Mouse (Mus musculus): Measurements from ENCODE around the gene Rtn2. TPM values are rescaled to one million over a fixed set of nuclear protein-coding genes. Genes with fewer than 3 reads are reported as not detected.

The Rtn2 gene
- polyA plus RNA-seq, 1 experiment from 2014 or later: 7.4 TPM

GRCm38 (mm10) chr7:19271238-19272172 lies 10.9 kb upstream of the Rtn2 start, which contains the start of gene Vasp:
Gene Vasp, minus strand, starts transcription at chr7:19271817.
- ATAC-seq (replicated peaks; ENCODE audit: low FRiP score, low read depth) (peak; percentile 55), DNase-seq (ENCODE audit: low spot score) (peak; percentile 94)
- Histone ChIP-seq H3K4me1 (replicated peaks; ENCODE audit: insufficient read depth, low read length) (peaks cover 14% of the 10 kb centered on the region), H3K36me3 (ENCODE audit: insufficient read depth, low read length) (no peaks in the 10 kb centered on the region), H3K4me3 (replicated peaks; ENCODE audit: low read depth, low read length) (peak within 1 kb of the TSS; percentile 97), H3K9ac (ENCODE audit: low read depth, low read length) (peak within 1 kb of the TSS; percentile 88), H3K4me2 (ENCODE audit: low read length) (peak within 1 kb of the TSS; percentile 98), H3K27ac (peak within 1 kb of the TSS; percentile 92), H3K27me3 (ENCODE audit: insufficient read depth, low read length) (no peaks in the 10 kb centered on the region), H3K9me3 (replicated peaks; ENCODE audit: low read length) (no peaks in the 10 kb centered on the region; the same call in 1 of the 2 replicates)
- 2% methylated on average over 53 of the region's 62 CpGs for WGBS
- peak; percentile 19; the same call in 1 of the 2 replicates for TF ChIP-seq CTCF (IDR thresholded peaks at IDR 0.05; ENCODE audit: low read depth)

- H3K9ac ChIP-seq (ENCODE audit: low read depth, low read length): peak overlapping the region; percentile 88
- peak overlapping the region; percentile 92 for H3K27ac ChIP-seq
- DNase-seq (ENCODE audit: low spot score): peak; percentile 75
- H3K27me3 ChIP-seq (ENCODE audit: insufficient read depth, low read length): no peaks in the 10 kb centered on the region
- H3K4me3 ChIP-seq (replicated peaks; ENCODE audit: low read depth, low read length): peak overlapping the region; percentile 97
- H3K36me3 ChIP-seq (ENCODE audit: insufficient read depth, low read length): no peaks in the 10 kb centered on the region
- no peak for TF ChIP-seq CTCF (IDR thresholded peaks at IDR 0.05; ENCODE audit: low read depth)
- WGBS: under 1% methylated on average over 32 of the region's 36 CpGs
- peaks cover 8% of the 10 kb centered on the region; the same call in 1 of the 2 replicates for H3K4me1 ChIP-seq (replicated peaks; ENCODE audit: insufficient read depth, low read length)
- peak; percentile 70 for ATAC-seq (replicated peaks; ENCODE audit: low FRiP score, low read depth)
- peak overlapping the region; percentile 98 for H3K4me2 ChIP-seq (ENCODE audit: low read length)
- no peaks in the 10 kb centered on the region; the same call in 1 of the 2 replicates for H3K9me3 ChIP-seq (replicated peaks; ENCODE audit: low read length)
Measured at GRCm38 (mm10) chr7:19272173-19272764, 10.2 kb upstream of the Rtn2 start.

- peak; percentile 46 for TF ChIP-seq CTCF (IDR thresholded peaks at IDR 0.05; ENCODE audit: low read depth)
- no peaks in the 10 kb centered on the region for H3K36me3 ChIP-seq (ENCODE audit: insufficient read depth, low read length)
- DNase-seq (ENCODE audit: low spot score): no peak
- H3K4me1 ChIP-seq (replicated peaks; ENCODE audit: insufficient read depth, low read length): 0 out of 2 replicates have a peak, but pooled peaks cover 2% of the 10 kb centered on the region
- WGBS: 52% methylated on average over 4 of the region's 4 CpGs
- H3K4me2 ChIP-seq (ENCODE audit: low read length): no peak overlapping the region
- ATAC-seq (replicated peaks; ENCODE audit: low FRiP score, low read depth): no peak
- no peak overlapping the region for H3K27ac ChIP-seq
- no peak overlapping the region for H3K9ac ChIP-seq (ENCODE audit: low read depth, low read length)
- H3K4me3 ChIP-seq (replicated peaks; ENCODE audit: low read depth, low read length): no peak overlapping the region
- no peaks in the 10 kb centered on the region; the same call in 1 of the 2 replicates for H3K9me3 ChIP-seq (replicated peaks; ENCODE audit: low read length)
- peaks cover 33% of the 10 kb centered on the region for H3K27me3 ChIP-seq (ENCODE audit: insufficient read depth, low read length)
Measured at GRCm38 (mm10) chr7:19276253-19276652, 6.2 kb upstream of the Rtn2 start.

GRCm38 (mm10) chr7:19279052-19279451 lies 3.4 kb upstream of the Rtn2 start:
- no peak for DNase-seq (ENCODE audit: low spot score)
- Histone ChIP-seq H3K4me2 (ENCODE audit: low read length) (peak overlapping the region; percentile 40), H3K9me3 (replicated peaks; ENCODE audit: low read length) (no peaks in the 10 kb centered on the region; the same call in 1 of the 2 replicates), H3K36me3 (ENCODE audit: insufficient read depth, low read length) (no peaks in the 10 kb centered on the region), H3K9ac (ENCODE audit: low read depth, low read length) (no peak overlapping the region), H3K27me3 (ENCODE audit: insufficient read depth, low read length) (peaks cover 35% of the 10 kb centered on the region), H3K27ac (no peak overlapping the region), H3K4me3 (replicated peaks; ENCODE audit: low read depth, low read length) (peak overlapping the region; percentile 19), H3K4me1 (replicated peaks; ENCODE audit: insufficient read depth, low read length) (0 out of 2 replicates have a peak, but pooled peaks cover 4% of the 10 kb centered on the region)
- WGBS: 4% methylated on average over 34 of the region's 34 CpGs
- no peak for ATAC-seq (replicated peaks; ENCODE audit: low FRiP score, low read depth)
- TF ChIP-seq CTCF (IDR thresholded peaks at IDR 0.05; ENCODE audit: low read depth): no peak

DNA sequence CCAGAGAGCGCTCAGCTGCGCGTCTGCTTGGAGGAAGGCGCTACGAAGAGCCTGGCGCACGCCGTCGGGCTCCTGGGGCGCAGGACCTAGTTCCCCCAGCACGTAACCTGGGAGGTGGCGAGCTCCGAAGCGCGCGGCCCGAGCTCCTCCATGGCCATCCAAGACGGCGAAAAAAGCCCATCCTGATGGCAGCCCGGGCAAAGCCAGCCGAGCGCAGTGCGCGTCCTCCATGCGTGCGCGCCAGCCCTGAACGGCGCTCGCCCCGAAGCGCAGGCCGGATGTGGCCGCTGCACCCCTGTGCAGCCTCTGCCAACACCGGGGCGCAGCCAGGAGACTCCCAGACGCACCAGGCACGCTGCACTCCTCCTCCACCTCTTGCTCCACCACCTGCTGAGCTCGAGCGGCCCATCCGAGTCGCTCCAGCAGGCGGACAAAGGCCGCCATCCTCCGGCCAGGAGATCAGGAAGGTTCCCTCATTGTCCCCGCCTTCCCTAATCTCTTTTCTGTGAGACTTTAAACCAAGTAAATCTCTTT lies 2.8 kb upstream of the Rtn2 start, which contains the start of gene Ppm1n:
Gene Ppm1n, minus strand, starts transcription at position 484 of the 534 bp plus-strand sequence.
- Histone ChIP-seq H3K36me3 (ENCODE audit: insufficient read depth, low read length) (no peaks in the 10 kb centered on the region), H3K9me3 (replicated peaks; ENCODE audit: low read length) (no peaks in the 10 kb centered on the region; the same call in 1 of the 2 replicates), H3K9ac (ENCODE audit: low read depth, low read length) (0 out of 2 replicates have a peak within 1 kb of the TSS, but pooled peaks have one; percentile 5), H3K27ac (no peak within 1 kb of the TSS), H3K4me3 (replicated peaks; ENCODE audit: low read depth, low read length) (peak within 1 kb of the TSS; percentile 19), H3K4me1 (replicated peaks; ENCODE audit: insufficient read depth, low read length) (0 out of 2 replicates have a peak, but pooled peaks cover 4% of the 10 kb centered on the region), H3K27me3 (ENCODE audit: insufficient read depth, low read length) (peaks cover 35% of the 10 kb centered on the region), H3K4me2 (ENCODE audit: low read length) (peak within 1 kb of the TSS; percentile 40)
- no peak for DNase-seq (ENCODE audit: low spot score)
- WGBS: under 1% methylated on average over 46 of the region's 46 CpGs
- TF ChIP-seq CTCF (IDR thresholded peaks at IDR 0.05; ENCODE audit: low read depth): no peak
- ATAC-seq (replicated peaks; ENCODE audit: low FRiP score, low read depth): no peak

Data from kidney, postnatal 0 days (tissue).